Mouse (Mus musculus): ENCODE results near the gene Zcchc8. TPM values are rescaled to one million over a fixed set of nuclear protein-coding genes. Genes with fewer than 3 reads are reported as not detected.
"Not testable (repeated sequence)": the region's sequence is repeated elsewhere in the genome, so short reads cannot be mapped to it uniquely, and the experiment has no call there.

The Zcchc8 gene
- polyA plus RNA-seq, 1 experiment from 2014 or later = 68.3 TPM

DNA sequence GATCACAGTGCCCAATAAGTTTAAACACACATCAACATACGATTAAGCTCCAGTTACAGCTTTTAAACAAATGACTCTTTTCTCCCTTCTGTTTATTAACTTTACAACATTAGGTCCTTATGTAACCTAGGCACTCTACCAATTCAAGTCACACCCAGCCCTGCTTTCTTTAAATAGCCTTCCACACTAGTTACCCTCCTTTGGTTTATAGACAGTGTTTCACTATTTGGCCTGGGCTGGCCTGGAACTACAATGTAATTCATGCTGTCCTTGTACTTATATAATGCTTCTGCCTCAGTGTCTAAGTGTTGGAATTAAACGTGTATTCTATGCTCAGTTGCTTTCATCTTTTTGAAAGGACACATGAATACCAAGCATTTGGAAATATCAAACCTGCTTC, 23.5 kb upstream of the Zcchc8 start:
- WGBS = 84% methylated on average over 2 of the region's 2 CpGs
- DNase-seq (ENCODE audit: low spot score) = no peak

GRCm38 (mm10) chr5:123730981-123731380, 10.1 kb upstream of the Zcchc8 start:
- Histone ChIP-seq H3K27me3 (replicated peaks; ENCODE audit: control insufficient read depth, insufficient read depth, low read length) (no peaks in the 10 kb centered on the region), H3K4me1 (ENCODE audit: control insufficient read depth, insufficient read depth, low read length) (no peaks in the 10 kb centered on the region), H3K4me3 (ENCODE audit: low read depth, low read length) (no peak overlapping the region), H3K9me3 (ENCODE audit: control insufficient read depth, low read length) (no peaks in the 10 kb centered on the region), H3K9ac (ENCODE audit: low read depth, low read length) (no peak overlapping the region), H3K27ac (replicated peaks; ENCODE audit: low read depth, low read length) (no peak overlapping the region), H3K36me3 (ENCODE audit: control insufficient read depth, insufficient read depth, low read length) (peaks cover 87% of the 10 kb centered on the region), H3K4me2 (ENCODE audit: low read depth, low read length) (no peak overlapping the region)
- ATAC-seq (ENCODE audit: low read depth) (no peak), DNase-seq (ENCODE audit: low spot score) (no peak)
- 92% methylated on average over 2 of the region's 2 CpGs for WGBS

More for the DNA sequence above, 23.5 kb upstream of the Zcchc8 start:
- no peak overlapping the region for H3K4me2 ChIP-seq (ENCODE audit: low read depth, low read length)
- H3K27ac ChIP-seq (replicated peaks; ENCODE audit: low read depth, low read length) = no peak overlapping the region
- no peak overlapping the region for H3K9ac ChIP-seq (ENCODE audit: low read depth, low read length)
- H3K4me1 ChIP-seq (ENCODE audit: control insufficient read depth, insufficient read depth, low read length) = peaks cover 16% of the 10 kb centered on the region
- peaks cover 59% of the 10 kb centered on the region for H3K36me3 ChIP-seq (ENCODE audit: control insufficient read depth, insufficient read depth, low read length)
- no peak for ATAC-seq (ENCODE audit: low read depth)
- no peaks in the 10 kb centered on the region for H3K27me3 ChIP-seq (replicated peaks; ENCODE audit: control insufficient read depth, insufficient read depth, low read length)
- no peaks in the 10 kb centered on the region for H3K9me3 ChIP-seq (ENCODE audit: control insufficient read depth, low read length)
- H3K4me3 ChIP-seq (ENCODE audit: low read depth, low read length) = no peak overlapping the region

- DNase-seq (ENCODE audit: low spot score); H3K4me1 ChIP-seq (ENCODE audit: control insufficient read depth, insufficient read depth, low read length); H3K4me3 ChIP-seq (ENCODE audit: low read depth, low read length); ATAC-seq (ENCODE audit: low read depth); H3K9ac ChIP-seq (ENCODE audit: low read depth, low read length); H3K9me3 ChIP-seq (ENCODE audit: control insufficient read depth, low read length); H3K27ac ChIP-seq (replicated peaks; ENCODE audit: low read depth, low read length); H3K27me3 ChIP-seq (replicated peaks; ENCODE audit: control insufficient read depth, insufficient read depth, low read length); H3K4me2 ChIP-seq (ENCODE audit: low read depth, low read length): not testable (repeated sequence)
- peaks cover 18% of the 10 kb centered on the region for H3K36me3 ChIP-seq (ENCODE audit: control insufficient read depth, insufficient read depth, low read length)
- WGBS = 90% methylated on average over 7 of the region's 7 CpGs
These were observed 2.9 kb upstream of the Zcchc8 start for GRCm38 (mm10) chr5:123723816-123724215.

GRCm38 (mm10) chr5:123714622-123715021, 6.3 kb downstream of the Zcchc8 start:
- ATAC-seq (ENCODE audit: low read depth) (no peak), DNase-seq (ENCODE audit: low spot score) (no peak)
- no peak overlapping the region for H3K4me3 ChIP-seq (ENCODE audit: low read depth, low read length)
- no peak overlapping the region for H3K4me2 ChIP-seq (ENCODE audit: low read depth, low read length)
- no peak overlapping the region for H3K9ac ChIP-seq (ENCODE audit: low read depth, low read length)
- H3K27me3 ChIP-seq (replicated peaks; ENCODE audit: control insufficient read depth, insufficient read depth, low read length) = no peaks in the 10 kb centered on the region
- peaks cover 12% of the 10 kb centered on the region; the same call in 1 of the 2 replicates for H3K4me1 ChIP-seq (ENCODE audit: control insufficient read depth, insufficient read depth, low read length)
- H3K27ac ChIP-seq (replicated peaks; ENCODE audit: low read depth, low read length) = no peak overlapping the region
- 92% methylated on average over 4 of the region's 4 CpGs for WGBS
- no peaks in the 10 kb centered on the region for H3K9me3 ChIP-seq (ENCODE audit: control insufficient read depth, low read length)
- H3K36me3 ChIP-seq (ENCODE audit: control insufficient read depth, insufficient read depth, low read length) = peaks cover 83% of the 10 kb centered on the region

GRCm38 (mm10) chr5:123713782-123714181, 7.1 kb downstream of the Zcchc8 start:
- Histone ChIP-seq H3K27ac (replicated peaks; ENCODE audit: low read depth, low read length) (no peak overlapping the region), H3K4me1 (ENCODE audit: control insufficient read depth, insufficient read depth, low read length) (peaks cover 9% of the 10 kb centered on the region; the same call in 1 of the 2 replicates), H3K9me3 (ENCODE audit: control insufficient read depth, low read length) (no peaks in the 10 kb centered on the region), H3K9ac (ENCODE audit: low read depth, low read length) (no peak overlapping the region), H3K36me3 (ENCODE audit: control insufficient read depth, insufficient read depth, low read length) (peaks cover 91% of the 10 kb centered on the region), H3K4me2 (ENCODE audit: low read depth, low read length) (no peak overlapping the region), H3K4me3 (ENCODE audit: low read depth, low read length) (no peak overlapping the region), H3K27me3 (replicated peaks; ENCODE audit: control insufficient read depth, insufficient read depth, low read length) (no peaks in the 10 kb centered on the region)
- 93% methylated on average over 6 of the region's 6 CpGs for WGBS
- ATAC-seq (ENCODE audit: low read depth) = no peak
- DNase-seq (ENCODE audit: low spot score) = no peak

DNA sequence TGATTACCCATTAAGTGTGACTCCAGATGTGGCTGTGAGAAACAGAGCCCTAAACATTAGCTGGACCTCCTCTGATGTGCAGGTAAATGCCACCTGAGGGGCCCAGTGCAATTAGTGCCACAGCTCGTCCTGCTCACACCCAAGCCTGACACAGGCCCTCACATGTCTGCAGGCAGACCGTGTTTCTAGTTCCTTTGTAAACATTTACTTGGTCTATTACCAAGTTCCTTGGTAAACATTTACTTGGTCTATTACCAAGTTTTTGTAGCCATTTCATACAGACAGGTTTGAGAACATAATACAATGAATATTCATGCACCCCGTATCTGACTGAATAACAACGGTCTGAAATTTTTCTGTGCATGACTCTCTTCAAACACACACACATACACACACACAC, 11.3 kb downstream of the Zcchc8 start:
- H3K9me3 ChIP-seq (ENCODE audit: control insufficient read depth, low read length) = no peaks in the 10 kb centered on the region
- DNase-seq (ENCODE audit: low spot score) = no peak
- peaks cover 98% of the 10 kb centered on the region for H3K36me3 ChIP-seq (ENCODE audit: control insufficient read depth, insufficient read depth, low read length)
- H3K27ac ChIP-seq (replicated peaks; ENCODE audit: low read depth, low read length) = no peak overlapping the region
- H3K9ac ChIP-seq (ENCODE audit: low read depth, low read length) = no peak overlapping the region
- WGBS = 83% methylated on average over 4 of the region's 4 CpGs
- H3K4me3 ChIP-seq (ENCODE audit: low read depth, low read length) = no peak overlapping the region
- ATAC-seq (ENCODE audit: low read depth) = no peak
- no peaks in the 10 kb centered on the region for H3K27me3 ChIP-seq (replicated peaks; ENCODE audit: control insufficient read depth, insufficient read depth, low read length)
- H3K4me2 ChIP-seq (ENCODE audit: low read depth, low read length) = no peak overlapping the region
- H3K4me1 ChIP-seq (ENCODE audit: control insufficient read depth, insufficient read depth, low read length) = no peaks in the 10 kb centered on the region

- Histone ChIP-seq H3K36me3 (ENCODE audit: control insufficient read depth, insufficient read depth, low read length) (peaks cover 98% of the 10 kb centered on the region), H3K4me2 (ENCODE audit: low read depth, low read length) (no peak overlapping the region), H3K9me3 (ENCODE audit: control insufficient read depth, low read length) (no peaks in the 10 kb centered on the region), H3K27ac (replicated peaks; ENCODE audit: low read depth, low read length) (no peak overlapping the region), H3K27me3 (replicated peaks; ENCODE audit: control insufficient read depth, insufficient read depth, low read length) (no peaks in the 10 kb centered on the region), H3K4me3 (ENCODE audit: low read depth, low read length) (no peak overlapping the region), H3K9ac (ENCODE audit: low read depth, low read length) (no peak overlapping the region), H3K4me1 (ENCODE audit: control insufficient read depth, insufficient read depth, low read length) (no peaks in the 10 kb centered on the region)
- 88% methylated on average over 12 of the region's 12 CpGs for WGBS
- no peak for DNase-seq (ENCODE audit: low spot score)
- ATAC-seq (ENCODE audit: low read depth) = no peak
These were observed 12.3 kb downstream of the Zcchc8 start for GRCm38 (mm10) chr5:123708598-123708997.

- 69% methylated on average over 11 of the region's 11 CpGs for WGBS
- no peak overlapping the region for H3K27ac ChIP-seq (replicated peaks; ENCODE audit: low read depth, low read length)
- no peak for ATAC-seq (ENCODE audit: low read depth)
These were observed 20.3 kb downstream of the Zcchc8 start for GRCm38 (mm10) chr5:123700625-123701024.

DNA sequence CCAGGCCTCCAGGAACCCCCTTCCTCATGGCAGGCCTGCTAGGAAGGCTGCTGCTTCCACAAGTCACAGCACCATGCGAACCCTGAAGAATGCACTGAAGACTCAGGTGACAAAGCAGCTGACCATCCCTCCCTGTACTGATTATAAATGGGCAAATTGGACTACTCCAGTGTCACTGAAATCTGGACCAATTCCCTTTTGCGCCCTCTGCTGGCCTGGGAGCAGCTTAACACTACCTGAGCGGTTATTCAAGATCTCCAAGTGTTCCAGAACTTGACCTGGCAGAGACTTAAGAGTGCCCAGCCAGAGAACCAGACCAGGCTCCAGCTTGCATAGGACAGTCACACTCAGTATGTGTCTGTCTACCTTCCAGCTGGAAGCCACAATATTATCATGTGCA, 21.7 kb downstream of the Zcchc8 start:
- H3K27me3 ChIP-seq (replicated peaks; ENCODE audit: control insufficient read depth, insufficient read depth, low read length) = no peaks in the 10 kb centered on the region
- no peak overlapping the region for H3K4me2 ChIP-seq (ENCODE audit: low read depth, low read length)
- 0 out of 2 replicates have a peak, but pooled peaks have one; percentile 41 for ATAC-seq (ENCODE audit: low read depth)
- peaks cover 72% of the 10 kb centered on the region for H3K36me3 ChIP-seq (ENCODE audit: control insufficient read depth, insufficient read depth, low read length)
- H3K4me3 ChIP-seq (ENCODE audit: low read depth, low read length) = no peak overlapping the region
- H3K9me3 ChIP-seq (ENCODE audit: control insufficient read depth, low read length) = no peaks in the 10 kb centered on the region
- DNase-seq (ENCODE audit: low spot score) = peak; percentile 82
- WGBS = 20% methylated on average over 3 of the region's 3 CpGs
- H3K4me1 ChIP-seq (ENCODE audit: control insufficient read depth, insufficient read depth, low read length) = no peaks in the 10 kb centered on the region
- no peak overlapping the region for H3K9ac ChIP-seq (ENCODE audit: low read depth, low read length)
- H3K27ac ChIP-seq (replicated peaks; ENCODE audit: low read depth, low read length) = no peak overlapping the region

More at GRCm38 (mm10) chr5:123700625-123701024, 20.3 kb downstream of the Zcchc8 start:
- Histone ChIP-seq H3K4me1 (ENCODE audit: control insufficient read depth, insufficient read depth, low read length) (no peaks in the 10 kb centered on the region), H3K9me3 (ENCODE audit: control insufficient read depth, low read length) (no peaks in the 10 kb centered on the region), H3K4me3 (ENCODE audit: low read depth, low read length) (no peak overlapping the region), H3K36me3 (ENCODE audit: control insufficient read depth, insufficient read depth, low read length) (peaks cover 86% of the 10 kb centered on the region), H3K4me2 (ENCODE audit: low read depth, low read length) (no peak overlapping the region), H3K27me3 (replicated peaks; ENCODE audit: control insufficient read depth, insufficient read depth, low read length) (no peaks in the 10 kb centered on the region), H3K9ac (ENCODE audit: low read depth, low read length) (no peak overlapping the region)
- no peak for DNase-seq (ENCODE audit: low spot score)

Data from embryonic facial prominence, embryonic 14.5 days (tissue).